Mouse (Mus musculus) cerebellum, postnatal 4 days (tissue): Measurements from ENCODE around the gene Auts2.

Experiments
- DNase-seq, 2 experiments: peaks; one replicate each; pipeline ENCODE4 v3.0.0; 2022; ENCODE audit warnings: low spot score in 2 of 2, mixed read lengths in 1 of 2

Auts2 gene

DNA sequence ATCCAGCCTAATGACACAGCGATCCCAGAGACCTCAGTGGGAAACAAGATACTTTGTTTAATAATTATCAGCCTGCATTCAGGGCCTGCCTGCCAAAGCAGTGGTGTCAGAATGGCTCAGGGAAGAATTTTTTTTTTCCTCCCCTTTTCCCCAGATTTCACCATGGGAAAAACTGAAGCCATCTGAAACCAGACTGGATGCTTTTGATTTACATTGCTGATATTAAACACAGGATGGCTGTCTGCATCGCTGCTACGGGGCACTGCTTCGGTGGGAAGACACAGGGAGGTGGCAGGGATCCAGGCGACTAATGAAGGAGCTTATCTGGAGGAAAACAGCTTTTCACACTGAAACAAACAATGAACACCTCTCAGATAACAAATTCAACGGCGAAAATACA lies 912.6 kb downstream of the Auts2 start:
- peak in 1 of 2 experiments; percentile 37 for DNase-seq

DNA sequence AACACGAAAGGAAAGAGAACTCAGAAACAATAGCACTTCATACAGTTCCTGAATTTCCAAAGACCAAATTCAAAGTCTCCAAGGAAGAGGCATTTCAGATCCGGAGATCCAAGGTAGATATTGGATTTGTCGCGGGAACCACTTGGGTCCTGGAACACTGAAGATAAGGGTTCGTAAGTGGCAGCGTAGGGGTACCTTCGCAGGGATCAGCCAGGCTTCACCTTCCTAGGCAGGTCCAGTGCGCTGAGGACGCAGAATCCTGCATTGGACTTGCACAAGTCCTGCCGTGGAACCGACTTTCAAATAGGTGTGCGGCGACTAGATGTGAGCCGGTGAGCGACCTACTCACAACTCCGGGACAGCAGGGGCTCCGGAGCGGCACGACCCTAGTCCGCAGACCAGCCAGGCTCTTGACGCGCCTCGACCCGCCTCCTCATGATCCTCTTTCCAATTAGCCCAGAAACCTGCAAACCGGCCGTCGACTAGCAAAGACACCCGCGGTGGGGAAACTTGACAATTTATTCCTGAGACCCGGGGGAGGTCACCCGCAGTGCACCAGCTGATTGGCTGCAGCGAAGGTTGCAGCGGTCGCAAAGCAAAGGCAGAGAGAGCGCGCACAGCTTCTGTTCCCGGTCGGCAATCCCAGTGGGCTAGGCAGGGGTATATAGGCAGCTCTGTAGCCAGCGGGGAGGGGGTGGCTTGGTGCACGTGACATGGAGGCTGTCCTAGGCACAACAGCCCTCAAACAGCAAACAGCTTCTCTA lies 926.8 kb downstream of the Auts2 start:
- no peak for DNase-seq

DNA sequence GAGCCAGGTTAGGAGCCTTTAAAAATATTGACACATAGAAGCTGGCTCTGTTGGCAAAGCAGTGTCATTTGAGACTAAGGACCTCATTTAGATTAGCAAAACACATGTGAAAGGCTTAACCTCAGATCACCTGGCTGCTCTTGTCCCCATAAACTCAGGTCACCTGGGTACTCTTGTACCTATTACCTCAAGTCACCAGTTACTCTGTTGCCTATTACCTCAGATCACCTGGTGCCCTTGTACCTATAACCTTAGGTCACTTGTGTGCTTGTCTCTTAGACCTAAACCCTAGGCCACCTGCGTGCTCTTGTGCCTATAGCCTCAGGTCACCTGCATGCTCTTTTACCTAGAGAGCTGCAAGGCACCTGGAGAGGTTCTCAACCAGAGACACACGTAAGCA lies 928.9 kb downstream of the Auts2 start:
- no peak for DNase-seq

DNA sequence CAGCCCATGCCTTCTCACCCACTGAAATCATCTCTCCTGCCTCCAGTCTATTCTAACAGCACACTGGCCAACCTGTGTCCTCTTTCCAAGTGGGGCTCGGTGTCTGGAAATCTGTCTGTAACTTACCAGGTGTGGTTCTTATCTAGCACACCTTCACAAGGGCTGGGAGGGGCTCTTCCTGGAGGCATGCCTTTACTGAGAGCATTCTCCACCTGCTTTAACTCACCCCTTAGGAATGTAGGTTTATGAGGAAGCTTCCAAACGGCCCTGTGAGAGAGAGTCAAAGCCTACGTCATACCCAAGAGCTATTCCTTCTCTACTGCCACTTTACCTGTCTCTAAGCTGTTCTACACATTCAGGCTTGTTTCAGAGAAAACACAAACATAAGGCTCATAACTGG lies 929.8 kb downstream of the Auts2 start:
- no peak for DNase-seq

DNA sequence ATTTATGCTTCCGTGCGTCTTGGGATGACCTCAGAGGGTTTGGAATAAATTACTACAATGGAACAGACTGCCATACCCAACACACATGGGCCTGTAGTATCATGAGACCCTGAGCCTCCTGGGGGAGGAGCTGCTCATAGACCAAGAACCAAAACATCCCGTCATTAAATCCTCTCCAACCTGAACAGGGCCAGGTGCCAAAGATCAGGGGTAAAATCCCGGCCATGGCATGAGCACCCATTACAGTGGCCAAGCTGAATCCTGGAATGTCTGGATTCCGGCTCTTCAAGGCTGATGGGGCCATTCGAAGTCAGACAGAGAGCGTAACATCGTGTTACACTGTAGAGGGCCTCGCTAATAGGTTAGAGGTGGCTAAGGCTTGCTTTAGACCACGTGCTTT lies 932.4 kb downstream of the Auts2 start:
- no peak for DNase-seq

DNA sequence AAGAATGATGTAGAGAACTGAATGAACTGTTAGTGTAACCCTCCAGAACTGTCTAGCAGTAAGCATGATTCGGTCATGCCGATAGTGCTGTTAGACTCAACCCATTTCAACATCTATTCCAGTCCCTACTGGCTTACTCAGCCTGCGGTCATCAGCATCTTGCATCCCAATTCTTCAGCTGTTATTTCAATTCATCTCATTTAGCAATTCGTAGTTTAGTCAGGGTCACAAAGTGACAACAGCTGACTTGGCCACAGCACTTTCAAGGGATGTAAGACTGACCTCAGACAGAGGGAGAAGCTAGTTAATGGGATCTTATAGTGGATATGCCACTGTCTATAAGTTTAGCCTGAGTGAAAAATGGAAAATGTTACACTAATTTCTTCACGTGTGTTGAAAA lies 936.4 kb downstream of the Auts2 start:
- DNase-seq: no peak

DNA sequence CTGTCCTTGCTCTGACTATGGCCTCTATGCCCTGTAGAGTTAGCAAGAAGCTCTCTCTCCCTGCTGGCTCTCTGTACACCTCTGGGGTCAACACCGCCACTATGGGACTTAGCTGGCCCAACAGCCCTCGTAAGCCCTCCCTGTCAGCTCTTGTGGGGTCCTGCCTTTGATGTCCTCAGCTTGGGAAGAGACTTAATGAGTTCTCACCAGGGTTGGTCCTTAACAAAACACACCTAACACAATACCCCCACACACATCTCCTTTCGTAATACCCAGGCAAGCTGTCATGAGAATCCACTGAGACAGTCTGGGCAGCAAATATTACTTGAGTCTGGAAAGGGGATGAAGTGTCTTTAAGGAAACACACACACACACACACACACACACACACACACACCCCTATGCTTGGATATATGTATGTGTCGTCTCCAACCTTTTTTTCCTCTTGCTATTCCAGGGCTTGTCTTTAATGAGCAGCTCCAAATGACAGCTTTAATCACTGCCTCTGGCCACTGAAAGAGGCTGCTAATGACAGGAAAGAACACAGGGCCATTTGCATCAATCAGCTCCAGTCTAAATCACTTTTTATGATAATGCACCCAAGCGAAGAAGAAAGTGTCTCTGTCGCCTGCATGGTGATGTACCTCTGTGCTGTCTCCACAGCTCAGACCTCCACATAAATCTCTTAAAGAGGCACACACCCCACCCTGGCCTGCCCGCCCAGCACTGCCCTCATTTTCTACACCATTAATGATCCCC lies 941.0 kb downstream of the Auts2 start:
- no peak for DNase-seq

DNA sequence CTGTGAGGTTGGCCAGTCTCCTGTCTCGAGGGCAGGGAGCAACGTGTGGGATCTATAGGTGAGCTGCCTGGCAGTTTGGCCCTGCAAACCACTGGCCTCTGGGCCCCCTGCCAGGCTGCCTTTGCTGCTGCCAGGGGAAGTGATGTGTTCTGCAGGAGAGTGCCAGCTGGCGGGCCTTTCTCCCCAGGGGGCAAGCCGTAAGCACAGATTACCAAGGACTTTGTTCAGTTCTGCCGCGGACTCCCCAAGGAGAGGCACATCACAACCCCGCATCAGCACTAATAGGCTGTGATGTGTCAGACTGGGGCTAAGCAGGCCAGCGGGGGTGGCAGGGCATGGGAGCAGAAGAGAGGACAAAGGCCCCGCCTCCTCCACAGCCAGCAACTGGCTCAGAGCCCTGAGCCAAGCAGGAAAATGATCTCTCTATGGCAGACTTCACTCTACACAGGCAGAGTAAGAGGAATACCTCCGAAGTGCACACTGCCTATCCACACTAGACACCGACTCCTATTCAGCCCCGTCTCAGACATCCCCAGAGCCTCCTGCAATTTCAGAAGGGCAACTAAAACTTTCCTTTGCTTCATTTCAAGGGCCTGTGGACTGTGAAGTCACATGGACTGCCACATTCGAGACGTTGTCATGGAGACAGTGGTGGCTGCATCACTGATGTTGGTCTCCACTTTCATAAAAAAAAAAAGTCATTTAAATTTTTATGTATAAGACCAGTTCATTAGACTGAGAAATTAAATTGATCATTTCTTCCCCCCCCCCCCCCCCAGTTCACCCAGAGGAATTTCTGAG lies 942.6 kb downstream of the Auts2 start:
- DNase-seq: peak; percentile 50 to 83

DNA sequence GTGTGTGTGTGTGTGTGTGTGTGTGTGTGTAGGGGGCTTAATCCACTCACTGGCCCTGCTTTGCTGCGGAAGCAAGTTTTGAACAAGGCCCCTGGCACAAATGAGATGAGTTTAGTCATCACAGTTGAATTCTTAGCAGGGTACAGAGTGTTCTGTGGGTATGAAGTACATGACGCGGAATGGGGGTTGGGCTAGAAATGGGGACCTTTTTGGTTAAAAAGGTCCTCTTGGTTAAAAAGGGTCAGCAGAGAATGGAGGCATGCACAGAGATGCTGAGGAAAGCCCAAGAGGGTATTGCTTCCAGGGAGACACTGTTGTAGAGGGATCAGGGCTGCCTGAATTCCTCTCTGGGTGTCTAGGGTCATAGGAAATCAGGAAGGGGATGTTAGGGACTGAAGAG lies 945.6 kb downstream of the Auts2 start:
- DNase-seq: no peak

DNA sequence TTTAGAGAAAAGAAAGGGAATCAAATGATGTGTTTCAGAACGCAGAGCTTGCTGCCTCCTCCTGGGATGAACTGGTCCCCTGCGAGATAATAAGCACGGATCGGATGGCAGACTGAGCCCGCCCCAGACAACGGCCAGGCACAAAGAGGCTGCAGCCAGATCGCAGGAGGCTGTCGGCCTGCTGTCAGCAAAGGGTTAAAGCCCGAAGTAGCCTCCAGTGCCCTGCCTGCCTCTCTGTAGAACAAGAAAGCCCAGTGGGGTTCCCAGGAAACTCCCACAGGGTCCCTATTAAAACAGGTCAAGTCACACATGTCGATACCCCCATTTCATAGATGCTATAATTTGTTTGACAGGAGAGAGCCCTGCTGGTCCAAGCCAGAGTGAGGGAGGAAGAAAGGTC lies 946.6 kb downstream of the Auts2 start:
- DNase-seq: no peak

DNA sequence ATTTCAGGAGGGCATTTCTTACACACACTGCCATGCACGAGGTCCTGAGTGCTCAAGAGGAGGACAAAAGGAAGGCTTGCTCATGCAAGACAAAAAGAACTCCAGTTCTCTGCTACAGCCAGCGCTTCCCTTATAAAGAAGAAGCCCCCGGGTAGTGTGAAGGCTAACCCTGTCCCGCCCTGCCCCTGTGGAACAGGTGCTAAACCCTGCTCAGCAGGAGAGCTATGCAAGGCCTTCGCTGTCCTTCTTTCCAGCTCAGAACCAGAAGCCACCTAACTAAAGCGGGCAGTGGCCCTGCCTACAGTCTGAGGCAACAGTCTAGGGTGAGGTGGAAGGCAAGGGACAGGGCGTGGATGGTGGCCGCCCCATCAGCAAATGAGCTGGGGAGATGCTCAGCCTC lies 947.4 kb downstream of the Auts2 start:
- no peak for DNase-seq

DNA sequence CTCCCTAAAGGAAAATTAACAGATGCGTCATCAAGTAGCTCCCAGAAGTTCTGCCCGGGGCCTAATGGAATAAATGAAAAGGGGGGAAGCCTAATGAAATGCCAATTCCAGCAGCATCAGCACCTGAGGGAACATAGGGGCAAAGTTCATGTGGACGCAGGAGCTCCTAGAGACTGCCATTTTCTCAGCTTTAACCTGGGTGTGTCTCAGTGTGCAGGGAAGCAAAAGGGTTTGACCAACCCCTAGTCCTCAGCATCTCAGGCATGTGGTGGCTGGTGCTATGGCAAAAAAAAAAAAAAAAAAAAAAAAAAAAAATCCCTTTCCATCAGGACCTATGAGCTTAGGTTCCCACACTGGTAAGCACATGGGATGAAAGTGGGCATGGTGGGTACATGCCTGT lies 948.5 kb downstream of the Auts2 start:
- DNase-seq: no peak

DNA sequence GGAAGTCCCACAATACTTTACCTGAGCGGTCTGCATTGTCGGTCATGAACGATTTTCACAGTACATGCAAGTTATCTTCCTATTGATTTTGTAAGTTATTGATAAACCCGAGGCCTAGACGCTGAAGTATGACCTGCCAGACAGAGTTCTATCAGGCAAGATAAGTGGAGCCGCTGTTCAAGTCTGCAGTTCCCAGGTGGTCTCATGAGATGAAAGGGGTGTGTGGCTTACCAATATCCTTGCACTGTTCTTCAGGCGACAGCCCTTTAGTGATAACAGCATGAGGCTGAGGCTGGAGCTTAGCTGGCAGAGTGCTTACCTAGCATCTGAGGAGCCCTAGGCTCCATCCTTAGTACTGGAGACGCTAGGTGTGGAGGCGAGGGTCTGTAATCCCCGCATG lies 949.9 kb downstream of the Auts2 start:
- DNase-seq: no peak

DNA sequence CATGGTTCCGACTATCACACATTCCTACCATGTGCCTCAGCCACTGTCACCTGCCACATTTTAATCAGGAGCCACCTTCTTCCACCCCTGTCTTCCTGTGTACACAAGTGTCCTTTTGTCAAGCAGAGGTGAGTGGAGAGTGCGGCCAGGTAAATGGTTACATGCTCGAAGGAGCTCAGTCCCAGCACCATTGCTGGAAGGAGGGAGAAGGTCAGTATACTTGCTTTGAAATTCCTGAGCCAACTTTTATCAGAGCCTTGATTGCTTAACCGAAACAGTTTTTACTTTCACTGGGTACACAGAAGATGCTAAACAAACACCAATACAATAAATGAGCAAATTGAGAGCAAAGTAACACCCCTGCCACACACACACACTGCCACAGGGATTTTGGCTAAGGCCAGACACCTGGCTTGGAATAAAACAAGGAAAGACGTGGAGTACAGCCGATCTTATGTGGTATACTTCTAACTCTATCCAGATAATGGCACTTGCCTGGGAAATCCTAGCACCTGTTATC lies 953.1 kb downstream of the Auts2 start:
- DNase-seq: no peak

DNA sequence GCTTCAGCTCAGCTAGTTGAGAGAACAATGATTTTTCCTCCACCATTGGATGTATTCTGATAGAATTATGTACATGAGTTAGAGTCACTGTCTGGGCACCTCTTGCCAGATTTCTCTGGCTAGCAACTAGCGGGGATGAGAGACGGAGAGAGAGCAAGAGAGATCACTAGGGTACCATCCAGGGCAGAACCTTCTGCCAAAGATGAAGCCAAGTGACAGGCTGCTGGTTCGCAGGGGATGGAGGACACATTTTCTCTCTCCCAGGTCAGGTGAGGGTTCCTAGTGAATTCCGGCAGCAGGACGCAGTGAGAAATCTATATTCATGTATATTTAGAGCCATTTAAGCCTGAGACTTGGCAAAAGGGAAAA lies 956.8 kb downstream of the Auts2 start:
- no peak for DNase-seq

DNA sequence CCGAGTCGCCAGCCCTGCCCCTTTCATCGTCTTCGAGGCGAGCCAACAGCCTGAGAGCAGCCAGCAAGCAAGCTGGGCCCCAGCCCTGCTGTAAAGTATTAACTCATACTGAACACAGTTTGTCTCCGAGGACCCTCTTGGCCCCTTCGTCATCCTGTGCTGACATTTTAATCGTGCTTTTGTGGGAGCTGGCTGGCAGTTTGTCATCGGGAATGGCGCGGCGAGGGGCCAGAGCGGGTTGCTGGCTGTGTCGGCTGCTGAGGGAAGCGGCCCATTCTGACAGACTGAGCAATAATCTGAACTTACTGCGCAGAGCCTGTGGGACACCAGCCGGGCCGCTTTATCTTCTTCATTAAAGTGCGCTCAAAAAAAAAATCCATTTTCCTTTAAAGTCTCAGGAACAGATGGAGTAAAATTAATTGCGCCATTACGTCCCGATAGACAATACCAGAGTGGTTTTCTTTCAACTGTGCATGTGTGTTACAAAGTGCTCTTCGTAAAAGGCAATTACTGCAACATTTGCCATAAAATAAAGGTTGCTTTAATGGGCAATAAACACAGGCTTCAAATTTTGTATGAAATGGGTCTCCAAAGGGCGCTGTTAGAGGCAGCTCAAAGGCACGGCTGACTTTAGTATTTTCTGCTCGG lies 957.3 kb downstream of the Auts2 start:
- peak in 1 of 2 experiments; percentile 72 for DNase-seq

DNA sequence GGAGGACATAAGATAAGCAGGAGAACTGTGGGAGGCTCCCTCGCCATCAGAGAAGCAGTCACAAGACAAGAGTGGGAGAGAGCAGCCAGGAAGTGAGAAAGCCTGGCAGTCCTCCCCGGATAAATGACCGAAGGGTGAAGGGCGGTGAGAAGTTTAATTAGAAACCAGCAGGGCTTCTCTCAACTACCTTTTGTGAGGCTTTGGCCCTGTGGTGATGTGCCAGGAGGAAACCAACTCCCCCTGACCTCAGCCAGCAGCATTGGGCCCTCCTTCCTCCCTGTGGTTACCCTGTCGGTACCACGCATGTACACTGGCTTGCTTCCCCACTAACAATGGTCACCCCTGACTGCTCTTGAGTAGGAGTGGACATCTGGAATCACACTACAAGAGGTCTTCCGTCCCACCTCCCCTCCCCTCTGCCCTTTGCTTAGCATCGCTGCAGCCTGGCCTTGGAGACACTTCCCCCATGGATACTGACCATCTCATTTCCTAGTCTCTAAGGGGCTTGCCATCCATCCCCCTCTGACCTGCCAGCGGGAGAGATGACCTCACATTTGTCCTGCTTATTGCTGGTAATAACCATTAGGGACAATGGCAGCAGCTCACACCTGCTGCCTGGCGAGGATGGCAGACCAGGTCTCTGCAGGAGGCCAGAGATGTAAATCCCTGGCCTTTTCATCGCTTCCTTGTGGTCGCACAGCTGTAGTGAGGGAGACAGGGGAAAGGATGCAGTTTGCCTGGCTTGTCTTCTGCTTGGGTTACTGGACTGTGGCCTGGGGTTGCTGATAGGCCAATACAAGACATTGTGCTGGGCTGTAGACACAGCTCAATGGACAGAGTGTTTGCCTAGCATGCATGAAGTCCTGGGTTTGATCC lies 958.6 kb downstream of the Auts2 start:
- DNase-seq: no peak

DNA sequence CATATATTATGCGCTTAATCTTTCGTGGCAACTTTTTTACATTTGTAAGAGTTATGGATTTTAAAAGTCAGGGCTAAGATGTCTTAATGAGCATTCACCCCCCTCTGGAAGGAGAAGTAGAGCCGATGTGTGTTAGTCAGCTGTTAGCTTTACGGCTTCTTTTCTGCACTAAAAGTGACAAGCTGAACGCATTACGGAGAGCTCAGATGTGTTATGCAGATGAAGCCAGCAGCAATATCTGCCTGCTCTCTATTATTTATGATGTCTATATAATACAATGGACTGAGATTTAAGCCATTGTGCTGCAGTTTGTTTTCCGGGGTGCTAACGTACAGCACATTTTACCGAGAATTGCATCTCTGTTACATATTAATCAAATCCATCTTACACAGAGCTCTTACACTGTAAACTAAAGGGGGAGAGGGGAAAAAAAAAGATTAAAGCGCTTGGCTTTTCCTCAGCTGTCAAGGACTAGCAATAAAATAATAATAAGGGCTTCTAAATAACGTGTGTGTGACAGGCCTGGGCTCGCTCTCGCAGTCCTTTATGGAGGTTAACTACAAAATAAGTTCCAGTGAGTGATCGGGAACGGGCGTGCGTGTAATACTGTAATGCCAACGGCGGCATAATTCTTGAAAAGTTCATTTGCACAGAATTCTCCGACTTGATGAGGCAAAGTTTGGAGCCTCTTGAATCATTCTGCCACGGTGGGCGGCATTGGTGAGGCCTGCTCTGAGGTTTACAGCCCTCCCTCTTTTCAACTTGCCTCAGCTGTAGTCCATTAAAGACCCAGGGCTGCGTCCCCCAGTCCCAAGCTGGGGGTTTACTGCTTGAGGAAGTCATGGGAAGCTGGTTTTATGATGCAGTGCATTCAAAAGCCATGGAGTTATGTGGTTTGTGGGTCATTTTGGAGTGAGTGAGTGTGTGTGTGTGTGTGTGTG lies 961.8 kb downstream of the Auts2 start:
- no peak for DNase-seq

DNA sequence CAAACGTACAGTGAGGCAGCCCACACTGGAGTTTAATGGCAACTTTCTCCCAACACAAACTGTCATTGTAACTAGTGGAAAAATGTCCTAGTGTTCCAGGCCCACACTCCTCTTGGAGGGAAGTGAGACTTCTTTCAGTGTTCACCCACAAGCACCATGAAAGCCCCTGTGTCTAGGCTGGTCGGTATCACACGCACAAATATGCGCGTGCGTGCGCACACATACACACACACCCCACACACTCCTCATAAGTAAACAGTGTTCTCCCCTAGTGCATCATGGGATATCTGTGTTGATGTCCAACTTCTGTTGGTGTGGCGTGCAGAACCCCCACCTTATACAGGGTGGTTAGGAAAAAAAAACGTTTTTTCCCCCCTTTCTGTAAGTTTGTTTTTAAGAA lies 964.4 kb downstream of the Auts2 start:
- no peak for DNase-seq
